Mouse (Mus musculus): Measurements from ENCODE around the gene Rundc3a.
A peak's percentile ranks its signal among the peaks of the same experiment; 100 is the strongest.
"Not testable (repeated sequence)": the region's sequence is repeated elsewhere in the genome, so short reads cannot be mapped to it uniquely, and the experiment has no call there.

Rundc3a gene

GRCm38 (mm10) chr11:102393238-102393634 lies at the start of gene Rundc3a:
Rundc3a (plus strand) TSS chr11:102393403.
- DNase-seq = peak; percentile 98

DNA sequence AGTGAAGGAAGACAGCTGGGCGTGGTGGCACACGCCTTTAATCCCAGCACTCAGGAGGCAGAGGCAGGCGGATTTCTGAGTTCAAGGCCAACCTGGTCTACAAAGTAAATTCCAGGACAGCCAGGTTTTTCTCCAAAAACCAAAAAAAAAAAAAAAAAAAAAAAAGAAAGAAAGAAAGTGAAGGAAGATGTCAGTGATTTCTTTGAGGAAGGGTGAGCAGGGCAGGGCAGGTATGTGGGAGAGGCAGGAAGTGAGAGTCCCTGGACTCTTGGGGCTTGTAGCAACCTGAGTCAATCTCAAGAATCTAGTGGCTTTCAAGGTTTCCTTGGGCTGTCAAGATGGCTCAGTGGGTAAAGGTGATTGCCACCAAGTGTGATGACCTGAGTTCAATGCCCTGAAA lies 48.7 kb upstream of the Rundc3a start:
- no peak for DNase-seq

DNA sequence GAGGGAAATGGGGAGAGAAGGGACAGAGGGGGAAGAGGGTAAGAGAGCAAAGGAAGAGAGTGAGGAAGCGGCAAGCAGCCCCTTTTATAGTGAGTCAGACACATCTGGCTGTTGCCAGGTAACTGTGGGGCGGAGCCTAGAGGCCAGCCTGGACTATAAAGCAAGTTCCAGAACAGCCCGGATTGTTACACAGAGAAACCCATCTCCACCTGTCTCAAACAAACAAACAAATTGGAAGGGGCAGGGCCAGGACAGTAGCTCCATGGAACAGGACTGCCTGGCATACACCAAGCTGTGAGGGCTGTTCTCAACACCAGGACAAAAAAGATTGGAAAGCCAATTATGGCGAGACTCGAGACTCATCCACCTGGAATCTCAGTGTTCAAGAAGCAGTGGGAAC lies 46.3 kb upstream of the Rundc3a start:
- no peak for DNase-seq

GRCm38 (mm10) chr11:102347683-102348082 lies 45.5 kb upstream of the Rundc3a start:
- DNase-seq = no peak

DNA sequence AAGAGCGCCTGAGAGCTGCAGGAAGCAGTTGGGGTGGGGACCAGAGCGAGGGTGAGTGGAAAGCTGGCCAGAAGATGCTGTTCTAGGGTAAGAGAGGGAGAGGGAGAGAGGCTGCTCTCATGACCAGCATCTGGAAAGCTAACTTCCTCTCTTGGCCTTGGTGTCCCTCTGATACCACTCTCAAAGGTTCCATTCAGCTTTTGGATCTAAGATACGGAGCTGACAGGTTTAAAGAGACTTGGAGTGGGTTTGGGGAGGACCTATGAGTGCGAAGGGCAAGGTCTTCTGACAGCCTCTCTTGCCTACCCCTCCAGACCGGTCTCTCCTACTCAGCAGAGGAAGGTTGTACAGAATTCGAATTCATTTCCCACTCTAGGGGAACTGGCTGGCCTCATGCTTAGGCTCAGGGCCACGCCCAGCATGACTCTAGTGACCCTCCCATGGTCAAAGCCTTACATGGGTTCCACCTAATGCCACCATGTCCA lies 45.1 kb upstream of the Rundc3a start:
- no peak for DNase-seq

DNA sequence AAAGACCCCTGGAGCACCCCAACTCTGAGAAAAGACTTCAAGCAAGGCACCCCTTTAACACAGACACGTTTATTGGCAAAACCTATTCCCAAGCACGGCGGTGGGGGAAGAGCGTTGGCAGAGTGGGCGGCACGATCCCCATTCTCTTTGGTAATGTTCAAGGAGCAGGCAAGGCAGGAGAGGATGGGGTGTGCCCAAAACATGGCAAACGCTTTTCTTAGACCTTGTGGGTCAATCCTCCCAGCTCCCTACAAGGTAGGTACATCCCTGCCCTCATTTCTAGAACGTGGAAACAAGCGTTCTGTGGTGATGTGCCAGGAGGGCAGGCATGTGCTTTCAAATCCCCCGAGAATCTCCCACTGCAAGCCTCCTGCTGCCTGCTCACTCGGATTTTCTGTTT lies 44.4 kb upstream of the Rundc3a start:
- no peak for DNase-seq

DNA sequence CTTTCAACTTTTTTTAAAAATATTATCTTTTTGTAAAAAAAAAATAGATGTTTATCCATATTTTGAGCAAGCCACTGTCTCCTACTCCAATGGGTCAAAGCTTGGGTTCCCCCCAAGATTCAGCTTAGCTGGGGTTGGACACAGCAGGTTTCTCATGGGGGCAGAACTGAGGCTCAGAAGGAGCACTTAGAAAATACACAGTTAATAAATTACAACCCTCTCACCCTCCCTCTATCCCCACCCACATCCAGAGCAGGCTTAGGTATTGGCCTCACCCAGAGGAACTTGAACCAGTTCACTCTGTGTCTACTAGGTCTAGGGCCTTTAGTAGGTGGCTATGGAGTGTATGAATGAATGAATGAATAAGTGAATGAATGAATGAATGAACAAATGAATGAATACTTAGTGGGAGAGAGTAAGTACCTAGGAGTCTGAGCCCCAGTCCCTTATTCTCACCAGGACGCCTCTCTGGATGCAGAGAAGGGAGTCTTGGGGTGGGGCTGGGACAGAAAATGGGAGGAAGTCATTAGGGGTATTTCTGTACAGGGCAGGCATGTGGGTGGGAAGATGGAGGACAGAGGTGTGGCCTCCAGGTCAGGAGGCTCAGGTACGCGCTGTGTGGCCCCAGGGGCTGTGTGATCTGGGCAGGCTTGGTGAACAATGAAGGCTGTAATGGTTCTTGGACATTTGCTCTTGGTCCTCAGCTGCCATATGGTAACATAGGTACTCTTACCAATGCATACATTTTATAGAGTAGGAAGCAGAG lies 43.8 kb upstream of the Rundc3a start:
- DNase-seq = no peak

DNA sequence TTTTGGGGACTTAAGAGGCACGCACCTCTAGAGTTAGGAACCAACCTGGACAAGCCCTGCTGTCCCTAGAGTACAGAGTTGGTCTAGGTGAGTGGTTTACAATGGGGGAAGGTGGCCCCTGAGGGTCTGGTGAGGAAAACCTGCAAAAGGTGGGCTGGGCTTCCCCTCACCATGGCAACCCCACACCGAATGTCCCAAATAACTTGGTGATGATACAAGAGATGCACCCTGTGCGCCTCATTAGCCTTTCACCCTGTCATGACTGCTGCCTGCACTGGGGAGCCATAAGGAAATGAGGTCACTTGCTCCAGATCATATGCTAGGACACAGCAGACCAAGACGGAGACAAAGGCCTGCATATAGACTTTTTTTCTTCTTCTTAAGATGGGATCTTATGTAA lies 42.8 kb upstream of the Rundc3a start:
- no peak for DNase-seq

DNA sequence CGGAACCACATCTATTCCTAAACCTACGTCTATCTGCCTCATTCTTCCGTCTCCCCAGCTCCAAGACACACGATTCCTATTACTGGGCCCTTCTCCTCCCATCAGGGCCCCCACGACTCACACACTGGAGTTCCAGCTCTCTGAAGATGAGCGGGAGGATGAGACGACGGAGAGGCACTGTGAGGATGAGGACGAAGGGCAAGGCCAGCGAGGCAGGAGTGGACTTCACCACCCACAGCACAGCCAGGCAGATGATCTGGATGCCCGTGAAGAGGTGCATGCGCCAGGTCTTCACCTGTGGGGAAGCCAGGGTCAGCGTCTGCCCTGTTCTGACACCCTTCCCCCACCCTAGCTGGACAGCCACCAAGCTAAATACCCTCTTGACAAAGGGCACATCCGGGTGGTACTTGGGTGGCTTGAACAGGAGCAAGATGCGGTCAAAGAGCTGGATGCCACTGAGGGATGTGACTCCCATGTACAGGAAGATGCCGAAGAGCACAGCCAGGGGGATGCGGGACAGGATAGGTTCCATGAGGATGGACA lies 42.2 kb upstream of the Rundc3a start:
- DNase-seq = no peak

GRCm38 (mm10) chr11:102352378-102352777 lies 40.8 kb upstream of the Rundc3a start:
- DNase-seq = no peak

DNA sequence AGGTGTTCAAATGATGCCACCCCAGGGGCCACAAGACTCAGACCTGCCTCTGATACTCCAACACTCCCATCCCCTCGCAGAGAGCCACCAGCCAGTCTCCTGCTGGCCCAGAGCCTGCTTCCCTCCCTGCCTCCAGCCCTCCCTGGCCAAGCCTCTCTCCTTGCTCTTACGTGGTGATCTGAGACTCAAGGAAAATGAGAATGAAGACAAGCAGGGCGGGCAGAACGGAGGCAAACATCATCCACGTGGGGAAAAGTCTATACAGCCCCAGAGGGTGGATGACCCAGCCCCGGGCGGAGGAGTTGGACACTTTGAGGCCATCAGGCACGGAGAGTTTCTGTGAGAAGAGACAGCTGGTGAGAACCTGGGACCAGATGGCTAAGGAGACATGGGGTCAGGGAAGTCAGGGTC lies 40.2 kb upstream of the Rundc3a start:
- DNase-seq = no peak

- DNase-seq = no peak
Observed at GRCm38 (mm10) chr11:102355501-102355900, 37.7 kb upstream of the Rundc3a start.

GRCm38 (mm10) chr11:102356190-102356589 lies 37.0 kb upstream of the Rundc3a start:
- no peak for DNase-seq

DNA sequence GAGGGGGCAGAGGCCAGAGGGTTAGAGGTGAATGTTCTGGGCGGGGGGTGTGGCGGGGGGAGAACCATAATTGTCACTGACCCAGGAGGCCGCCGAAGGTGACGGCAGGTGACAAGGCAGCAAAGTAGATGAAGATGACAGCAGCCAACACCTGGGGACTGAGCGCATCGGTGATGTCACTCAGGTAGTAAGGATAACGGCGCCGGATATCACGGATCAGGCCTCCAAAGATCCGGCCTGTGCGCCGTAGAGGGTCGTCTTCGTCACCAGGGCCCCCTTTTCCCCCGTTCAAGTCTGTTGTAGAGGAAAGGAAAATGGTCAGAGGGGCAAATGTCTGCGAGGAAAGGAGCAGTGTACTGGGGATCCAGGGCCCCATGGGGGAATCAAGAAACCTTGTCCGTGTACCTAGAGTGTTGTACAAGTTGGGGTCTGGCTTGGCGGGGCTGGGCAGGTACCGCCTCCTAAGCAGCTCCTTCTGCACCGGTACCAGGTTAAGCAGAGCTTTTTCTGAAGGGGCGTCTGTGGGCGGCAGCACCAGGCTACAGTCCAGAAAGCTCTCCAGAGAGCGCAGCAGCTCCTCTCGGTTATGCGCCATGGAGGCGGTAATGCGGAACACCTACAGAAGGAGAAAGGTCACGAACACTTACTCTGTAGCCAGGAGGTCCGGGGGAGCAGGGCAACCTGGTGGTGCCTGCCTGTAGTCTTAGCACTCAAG lies 36.4 kb upstream of the Rundc3a start:
- no peak for DNase-seq

DNA sequence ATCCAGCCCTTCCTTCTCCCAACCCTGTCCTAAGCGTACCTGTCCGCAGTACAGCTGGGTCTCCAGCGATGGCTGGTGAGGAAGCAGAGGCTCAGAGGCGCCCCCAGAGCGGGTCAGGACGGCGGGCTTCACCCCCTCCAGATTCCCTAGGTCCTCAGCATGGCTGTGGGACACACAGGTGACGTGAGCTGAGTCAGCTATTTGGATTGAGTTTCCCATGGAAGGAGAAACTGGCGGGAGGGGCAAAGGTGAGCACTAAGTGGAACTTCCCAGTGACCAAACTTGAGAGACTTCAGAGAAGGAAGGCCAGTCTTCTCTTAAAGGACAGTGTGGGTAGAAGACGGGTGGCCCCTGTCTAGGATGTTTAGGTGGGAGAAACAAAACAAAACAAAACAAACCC lies 34.8 kb upstream of the Rundc3a start:
- DNase-seq = no peak

DNA sequence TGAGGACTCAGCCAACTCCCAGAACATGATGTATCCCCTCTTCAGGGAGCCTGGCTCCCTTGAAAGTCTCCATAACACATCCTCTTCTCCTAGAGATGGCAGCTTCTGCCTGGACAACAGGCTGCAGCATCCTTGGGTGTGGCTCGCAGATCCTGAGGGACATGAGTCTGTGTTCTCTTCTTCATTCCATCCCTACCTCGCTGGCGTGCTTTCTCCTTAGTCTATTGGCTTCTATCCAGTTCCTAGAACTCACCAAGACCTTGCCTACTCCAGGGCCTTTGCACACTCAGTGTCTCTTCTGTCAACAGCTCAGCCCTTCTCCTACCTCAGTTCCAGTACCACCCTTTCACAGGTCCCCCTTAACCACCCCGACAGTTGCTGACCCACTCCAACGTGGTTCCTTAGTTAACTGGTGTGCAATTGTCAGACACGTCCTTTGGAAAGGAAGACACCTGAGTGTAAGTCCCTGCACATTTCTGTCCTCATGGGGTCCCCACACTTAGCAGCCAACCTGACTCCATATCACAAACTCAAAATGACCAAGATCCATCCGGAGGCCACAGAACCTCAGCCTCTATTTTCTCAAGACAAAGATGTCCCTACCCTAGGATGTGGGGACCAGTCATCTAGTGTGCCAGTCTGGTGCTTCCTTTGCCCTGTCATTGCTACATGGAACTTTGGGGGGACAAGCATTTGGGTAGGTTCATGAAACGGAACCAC lies 31.3 kb upstream of the Rundc3a start:
- no peak for DNase-seq

DNA sequence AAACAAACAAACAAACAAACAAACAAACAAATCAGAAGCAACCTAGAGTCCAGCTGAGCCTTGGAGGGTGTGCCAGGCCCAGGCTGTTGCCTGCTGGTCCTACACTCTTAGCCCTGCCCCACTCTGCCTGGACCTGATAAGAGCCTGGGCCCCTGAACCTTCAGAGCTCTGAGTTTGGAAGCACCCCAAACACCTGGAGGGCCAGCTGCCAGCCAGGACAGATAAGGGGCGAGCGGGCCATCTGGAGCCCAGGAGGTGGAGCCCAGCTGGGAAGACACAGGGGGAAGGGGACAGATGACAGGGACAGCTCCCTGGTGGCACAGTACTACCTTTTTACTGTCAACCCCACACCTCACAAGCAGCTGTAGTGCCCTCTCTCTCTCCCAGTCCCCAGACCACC lies 29.6 kb upstream of the Rundc3a start:
- DNase-seq = no peak

- DNase-seq = no peak
Observed at GRCm38 (mm10) chr11:102364570-102365371, 28.4 kb upstream of the Rundc3a start.

DNA sequence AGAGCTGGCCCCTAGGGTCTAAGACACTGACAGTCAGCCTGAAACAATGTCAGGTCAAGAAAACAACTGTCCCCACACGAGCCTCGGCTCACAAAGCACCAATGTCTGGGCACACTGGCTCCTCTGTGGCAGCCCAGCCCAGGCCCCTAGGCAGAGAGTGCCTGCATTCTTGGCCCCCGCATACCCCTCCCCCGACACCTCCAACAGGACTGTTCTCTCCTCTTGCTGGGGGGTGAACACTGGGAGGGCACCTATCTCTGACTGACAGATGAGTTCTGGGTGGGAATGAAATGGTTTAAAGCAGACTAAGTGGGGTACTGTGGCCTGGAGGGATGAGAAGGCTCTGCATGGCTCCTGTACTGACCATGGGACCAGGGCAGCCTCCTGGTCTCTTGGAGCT lies 27.5 kb upstream of the Rundc3a start:
- DNase-seq = no peak

GRCm38 (mm10) chr11:102366103-102366502 lies 27.1 kb upstream of the Rundc3a start, which contains the start of gene Slc4a1:
Slc4a1 (minus strand) TSS chr11:102366203.
- not testable (repeated sequence) for DNase-seq

DNA sequence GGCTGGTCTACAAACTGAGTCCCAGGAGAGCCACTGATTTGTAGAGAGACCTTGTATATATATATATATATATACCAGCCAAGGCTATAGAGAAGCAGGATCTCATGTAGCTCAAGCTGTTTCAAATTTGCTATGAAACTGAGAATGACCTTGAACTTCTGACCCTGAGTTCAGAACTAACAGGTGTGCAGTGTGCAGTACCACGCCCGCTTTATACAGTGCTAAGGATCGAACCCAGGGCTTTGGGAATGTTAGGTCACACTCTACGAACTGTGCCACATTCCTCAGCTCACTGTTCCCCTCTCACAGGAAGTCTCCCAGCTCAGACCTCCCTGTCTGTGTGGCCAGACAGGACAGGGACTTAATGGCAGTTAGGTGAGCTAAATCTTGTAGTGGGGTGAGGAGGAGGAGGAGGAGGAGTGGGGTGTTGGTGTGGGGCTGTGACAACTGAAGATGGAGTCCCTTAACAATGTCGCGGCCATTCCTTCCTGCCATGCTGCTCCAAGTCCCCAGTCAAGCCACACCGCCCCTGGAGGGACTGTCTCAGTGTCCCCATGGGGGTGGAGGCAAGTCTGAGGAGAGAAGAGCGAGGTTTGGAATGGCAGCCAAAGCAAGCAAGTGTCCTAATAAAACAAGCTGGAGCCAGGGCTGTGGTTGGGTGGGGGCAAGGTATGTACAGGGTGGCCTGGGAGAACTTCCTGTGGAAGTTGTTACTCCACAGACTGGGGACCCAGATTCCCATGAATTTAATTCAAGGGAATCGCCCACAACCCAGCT lies 25.5 kb upstream of the Rundc3a start:
- DNase-seq = no peak

DNA sequence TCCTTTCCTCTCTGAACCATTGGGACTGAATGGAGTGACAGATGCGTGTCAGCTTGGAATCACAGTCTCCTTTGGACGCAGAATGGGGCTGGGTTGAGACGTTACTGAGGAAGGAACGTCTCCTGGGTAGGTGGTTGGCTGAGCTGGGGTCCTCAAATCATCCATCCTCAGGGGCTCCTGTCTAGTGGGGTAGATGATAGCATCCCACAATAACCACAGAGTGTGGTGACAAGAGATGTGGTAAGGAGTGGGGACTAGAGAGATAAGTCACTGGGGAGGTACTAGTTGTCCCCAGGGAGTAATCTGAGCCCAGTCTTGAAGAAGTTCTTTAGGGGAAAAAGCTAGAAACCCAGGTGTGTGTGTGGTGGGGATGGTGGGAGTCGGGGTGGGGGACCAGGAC lies 24.9 kb upstream of the Rundc3a start:
- no peak for DNase-seq
